Mouse (Mus musculus) common myeloid progenitor, adult 5-6 weeks (primary cell): ENCODE data around the gene Gtf2e1. TPM values are rescaled to one million over a fixed set of nuclear protein-coding genes. Genes with fewer than 3 reads are reported as not detected.

Experiments used
- ATAC-seq: replicated peaks from 2 replicates; pipeline ENCODE4 v1.8.0; 2016; ENCODE audit warnings: low read depth, mild to moderate bottlenecking, moderate TSS enrichment, inconsistent platforms; ENCODE audit not compliant: poor library complexity, severe bottlenecking
- total RNA-seq: library from RNA; stranded (forward); fragments of 200-1000, 187-1606 nt; gene quantifications from 2 replicates; pipeline ENCODE4 v1.2.3, GENCODE M21; 2017

The Gtf2e1 gene
- total RNA-seq, 1 experiment from 2014 or later, result 26.9 TPM

DNA sequence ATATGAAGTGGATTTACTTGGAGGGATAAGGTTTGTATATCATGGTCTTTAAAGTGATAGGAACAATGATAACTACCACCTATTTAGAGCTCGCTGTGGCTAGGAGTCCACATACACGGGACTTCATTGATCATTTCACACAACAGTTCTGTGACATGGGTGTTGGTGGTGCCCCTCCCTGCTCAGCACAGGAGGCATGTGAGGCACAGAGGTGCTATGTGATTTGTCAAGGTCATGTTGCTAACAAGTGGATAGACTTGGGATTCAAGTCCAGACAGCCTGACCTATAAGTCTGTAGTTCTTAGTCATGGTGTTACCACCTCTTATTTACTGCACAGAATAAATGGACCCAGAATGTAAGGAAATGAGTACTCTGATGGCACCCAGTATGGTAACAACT lies 11.4 kb upstream of the Gtf2e1 start:
- no peak for ATAC-seq

GRCm38 (mm10) chr16:37550266-37550665 lies 10.7 kb upstream of the Gtf2e1 start:
- ATAC-seq, result no peak

GRCm38 (mm10) chr16:37546312-37546711 lies 6.7 kb upstream of the Gtf2e1 start:
- ATAC-seq, result no peak

GRCm38 (mm10) chr16:37540776-37541175 lies 1.2 kb upstream of the Gtf2e1 start:
- no peak for ATAC-seq

DNA sequence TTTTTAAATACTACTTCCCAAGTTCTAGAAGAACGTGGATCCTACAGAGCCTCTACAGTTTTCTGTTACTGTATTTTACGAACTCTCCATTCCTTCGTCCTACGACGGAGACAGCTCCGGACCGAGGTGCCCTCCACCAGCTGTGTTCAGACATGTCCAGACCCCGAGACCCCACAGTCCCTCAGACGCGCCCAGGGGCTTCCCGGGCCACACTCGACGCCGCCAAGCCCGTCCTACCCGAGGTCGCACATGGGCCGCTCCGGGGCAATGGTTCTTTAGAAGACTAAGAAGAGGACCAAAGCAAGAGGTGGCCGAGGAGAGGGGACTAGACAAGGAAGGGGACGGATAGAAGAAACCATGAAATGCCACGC lies 364 bp downstream of the Gtf2e1 start:
- ATAC-seq, result peak; percentile 50

DNA sequence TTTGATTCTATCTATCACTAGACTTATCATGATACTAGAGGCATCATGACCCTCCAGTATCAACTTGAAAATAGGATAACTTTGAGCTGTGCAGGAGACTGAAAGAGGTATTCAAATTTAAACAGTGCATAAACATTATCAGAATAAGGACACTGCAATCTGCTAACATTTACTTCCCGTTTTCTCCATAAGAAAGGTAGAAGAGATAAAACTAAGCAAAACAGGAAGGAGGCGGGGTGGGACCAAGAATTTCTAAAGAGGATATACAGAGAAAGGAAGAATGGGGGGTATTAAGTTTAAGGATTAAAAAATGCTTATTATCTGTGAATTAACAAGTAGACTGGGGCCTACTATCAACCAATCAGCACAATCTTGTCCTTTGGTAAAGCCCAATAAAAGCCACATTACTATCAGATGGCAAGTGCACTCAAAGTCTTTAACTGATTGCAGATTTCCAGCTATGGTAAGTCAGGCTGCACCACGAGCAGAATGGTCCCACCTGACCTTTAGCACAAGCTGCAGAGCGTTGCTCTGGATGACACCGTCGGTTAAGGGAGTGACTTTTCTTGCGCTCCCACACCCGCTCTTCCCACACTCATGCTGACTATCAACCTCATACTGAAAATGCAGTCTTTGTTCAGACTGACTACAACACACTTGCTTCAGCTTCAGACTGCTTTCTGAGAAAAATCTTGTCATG lies 6.1 kb downstream of the Gtf2e1 start:
- ATAC-seq, result peak; percentile 60

DNA sequence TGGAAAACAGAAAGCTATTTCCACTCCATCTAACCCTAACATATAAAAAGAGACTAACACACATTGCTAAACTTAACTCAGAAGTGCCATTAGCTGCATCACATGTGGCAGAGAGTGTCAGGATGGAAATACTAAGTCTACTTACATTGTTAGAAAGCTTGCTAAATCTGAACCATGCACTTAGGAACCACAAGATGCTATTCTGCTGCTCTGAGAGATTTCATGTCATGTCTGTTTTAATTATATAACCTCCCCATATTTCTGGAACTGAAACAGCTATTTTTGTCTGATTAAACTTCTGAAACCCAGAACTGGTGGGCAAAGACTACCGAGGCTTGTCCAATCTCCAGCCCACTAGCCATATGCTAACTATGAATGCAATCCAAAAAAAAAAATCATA lies 7.5 kb downstream of the Gtf2e1 start:
- no peak for ATAC-seq

- ATAC-seq, result no peak
These were observed 9.4 kb downstream of the Gtf2e1 start for GRCm38 (mm10) chr16:37530170-37530569.

DNA sequence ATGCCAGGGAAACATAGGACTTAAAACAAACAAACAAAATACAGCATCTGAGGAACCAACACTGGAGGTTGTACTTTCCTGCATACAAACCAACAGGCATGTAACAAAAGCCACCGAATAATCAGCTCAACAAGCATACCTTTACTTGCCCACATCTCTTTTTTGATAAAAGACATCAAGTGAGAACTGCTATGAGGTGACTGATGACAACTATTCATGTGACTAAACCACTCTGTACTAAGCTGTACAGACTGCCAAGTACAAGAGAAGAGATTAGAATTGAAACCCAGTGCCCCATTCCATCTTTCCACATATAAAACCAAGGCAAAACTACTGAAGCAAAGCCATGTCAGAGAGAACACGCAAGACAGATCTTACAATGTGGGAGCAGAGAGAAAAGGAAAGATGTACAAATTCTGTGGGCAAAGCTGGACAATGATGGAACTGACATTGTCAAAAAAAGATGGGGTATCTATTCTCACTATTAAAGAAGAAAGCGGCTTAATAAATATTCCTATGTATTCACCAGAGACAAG lies 12.8 kb downstream of the Gtf2e1 start:
- no peak for ATAC-seq

DNA sequence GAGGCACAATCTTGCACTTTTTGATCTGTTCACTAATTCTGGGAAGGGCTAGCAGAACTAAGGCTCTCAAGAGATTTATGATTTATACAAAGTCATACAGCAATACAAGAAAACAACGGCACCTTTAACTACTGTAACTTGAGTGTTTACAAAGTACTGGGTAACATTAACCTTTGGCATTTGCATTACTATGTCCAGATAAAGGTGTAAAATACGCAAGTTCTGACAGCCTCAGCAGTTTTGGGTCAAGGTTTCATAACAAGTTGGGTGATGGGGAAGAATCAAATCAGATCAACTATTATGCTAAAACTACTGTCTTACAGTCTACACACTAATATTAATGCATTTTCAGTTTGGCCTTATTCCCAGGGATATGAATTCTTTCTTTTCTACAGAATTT lies 14.5 kb downstream of the Gtf2e1 start:
- ATAC-seq, result no peak

- no peak for ATAC-seq
These were observed 17.4 kb downstream of the Gtf2e1 start for GRCm38 (mm10) chr16:37522100-37522697.

GRCm38 (mm10) chr16:37520190-37521040 lies 19.2 kb downstream of the Gtf2e1 start:
- ATAC-seq, result no peak

GRCm38 (mm10) chr16:37519721-37520120 lies 19.9 kb downstream of the Gtf2e1 start:
- no peak for ATAC-seq

DNA sequence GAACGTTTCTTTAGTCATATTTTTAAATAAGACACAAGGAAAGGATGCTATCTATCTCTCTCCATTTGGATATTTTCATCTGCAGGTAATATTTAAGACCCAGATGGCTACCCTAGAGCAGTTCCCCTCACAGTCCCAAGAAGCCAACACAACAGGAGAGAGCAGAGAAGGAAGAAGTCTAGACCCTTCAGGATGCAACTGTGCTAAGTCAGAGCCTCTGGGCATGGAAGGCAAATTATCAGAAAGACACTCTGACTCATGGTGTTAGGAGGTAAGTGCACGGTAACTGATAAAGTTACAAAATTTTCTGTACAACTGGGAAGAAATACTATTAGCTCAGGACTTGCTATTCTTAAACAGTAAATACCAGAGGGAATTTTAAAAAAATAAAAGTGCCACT lies 20.9 kb downstream of the Gtf2e1 start:
- ATAC-seq, result no peak

DNA sequence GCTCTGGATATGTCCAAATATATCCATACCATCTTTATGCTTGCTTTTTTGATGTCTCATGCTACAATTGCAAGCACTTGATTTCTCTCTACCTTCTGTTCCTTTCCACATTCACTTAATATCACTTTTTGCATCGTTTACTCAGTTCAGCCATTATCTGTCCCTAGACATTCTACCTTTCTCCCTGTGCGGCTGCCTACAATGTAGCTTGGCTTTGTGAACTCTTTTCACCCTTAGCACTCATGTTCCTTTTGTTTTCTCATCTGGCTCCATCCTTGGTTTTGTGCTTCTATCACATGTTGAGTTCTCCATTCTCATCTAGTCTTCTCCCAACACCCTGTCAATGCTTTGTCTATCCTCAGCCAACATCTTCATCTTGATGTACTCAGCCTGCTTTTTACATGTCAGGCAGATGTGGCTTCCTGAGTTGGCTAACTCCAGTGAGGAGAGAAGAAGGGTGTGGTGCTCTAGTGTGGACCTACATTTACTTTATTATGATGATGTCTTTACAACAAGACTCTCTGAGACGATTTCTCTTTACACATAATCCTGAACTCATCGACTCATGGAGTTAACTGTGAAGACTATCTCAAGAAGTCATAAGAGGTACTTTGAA lies 21.9 kb downstream of the Gtf2e1 start:
- no peak for ATAC-seq

DNA sequence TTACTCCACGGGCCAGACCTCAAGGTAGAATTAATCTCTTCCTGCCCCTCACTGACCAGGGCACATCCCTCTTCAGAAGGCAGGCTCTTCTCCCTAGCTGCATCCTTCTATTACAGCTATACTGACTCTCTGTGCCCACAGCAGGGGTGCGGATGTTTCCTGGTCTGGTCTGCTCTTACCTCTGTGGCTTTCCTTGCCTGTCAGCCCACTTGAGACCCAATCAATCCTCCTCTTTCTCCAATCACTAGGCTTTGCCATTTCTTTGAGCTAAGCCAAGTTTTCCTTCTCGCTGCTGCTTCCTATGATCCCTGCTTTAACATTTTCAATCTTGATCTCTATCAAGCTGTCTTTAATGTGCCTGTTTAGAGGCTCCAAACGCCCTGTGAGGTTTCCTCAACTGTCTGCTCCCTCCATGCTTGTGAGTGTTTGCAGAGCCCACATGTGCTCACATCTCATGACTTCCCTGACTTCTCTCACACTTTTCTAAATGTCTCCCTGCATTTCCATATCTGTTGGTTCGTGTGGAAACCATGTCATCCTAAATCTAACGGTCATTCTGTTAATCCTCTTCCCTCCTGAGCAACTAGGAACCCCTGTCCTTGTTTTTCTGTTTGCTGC lies 23.1 kb downstream of the Gtf2e1 start:
- no peak for ATAC-seq

- ATAC-seq, result no peak
These were observed 24.9 kb downstream of the Gtf2e1 start for GRCm38 (mm10) chr16:37514644-37515043.

GRCm38 (mm10) chr16:37511489-37511888 lies 28.1 kb downstream of the Gtf2e1 start:
- ATAC-seq, result no peak

DNA sequence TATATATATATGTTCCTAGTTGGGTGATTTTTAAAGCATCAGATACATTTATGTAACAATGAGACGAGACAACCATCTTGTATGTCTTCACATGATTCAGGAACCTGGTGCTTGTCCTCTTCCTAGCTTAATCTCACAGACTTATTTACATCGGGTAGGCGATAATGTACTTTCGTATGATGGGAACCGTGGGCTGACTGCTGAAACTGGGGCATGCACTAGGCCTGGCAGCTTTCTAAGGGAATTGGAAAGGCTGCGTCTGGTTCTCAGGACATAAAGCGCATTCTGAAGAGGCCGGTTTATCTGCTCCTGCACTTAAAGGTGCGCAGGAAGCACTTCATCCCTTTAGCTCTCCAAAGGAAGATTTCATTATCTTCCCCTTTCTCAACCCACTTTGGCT lies 32.8 kb downstream of the Gtf2e1 start:
- no peak for ATAC-seq

GRCm38 (mm10) chr16:37504517-37504916 lies 35.1 kb downstream of the Gtf2e1 start:
- ATAC-seq, result no peak
